Mouse (Mus musculus): ENCODE measurements around the gene Cab39. TPM values are rescaled to one million over a fixed set of nuclear protein-coding genes. Genes with fewer than 3 reads are reported as not detected.
"Not testable (repeated sequence)": the region's sequence is repeated elsewhere in the genome, so short reads cannot be mapped to it uniquely, and the experiment has no call there.

Gene Cab39
- polyA plus RNA-seq, 1 experiment: 256 TPM

GRCm38 (mm10) chr1:85802517-85802916 lies 9.3 kb downstream of the Cab39 start:
- TF ChIP-seq CTCF (IDR thresholded peaks at IDR 0.05; ENCODE audit: insufficient read depth, low read depth, low read length) (no peak), POLR2A (IDR thresholded peaks at IDR 0.05; ENCODE audit: insufficient read depth, low read depth, low read length) (no peak)
- no peaks in the 10 kb centered on the region for H3K4me1 ChIP-seq (ENCODE audit: control insufficient read depth, insufficient read depth, low read length)
- no peak overlapping the region for H3K4me3 ChIP-seq (ENCODE audit: insufficient read depth, low read depth, low read length)
- WGBS: 86% methylated on average over 1 of the region's 1 CpGs
- no peak overlapping the region for H3K27ac ChIP-seq (ENCODE audit: insufficient read depth, low read depth, low read length)

- Histone ChIP-seq H3K27ac (ENCODE audit: insufficient read depth, low read depth, low read length) (no peak overlapping the region), H3K4me3 (ENCODE audit: insufficient read depth, low read depth, low read length) (no peak overlapping the region), H3K4me1 (ENCODE audit: control insufficient read depth, insufficient read depth, low read length) (no peaks in the 10 kb centered on the region)
- TF ChIP-seq POLR2A (IDR thresholded peaks at IDR 0.05; ENCODE audit: insufficient read depth, low read depth, low read length) (no peak), CTCF (IDR thresholded peaks at IDR 0.05; ENCODE audit: insufficient read depth, low read depth, low read length) (no peak)
- 83% methylated on average over 8 of the region's 8 CpGs for WGBS
Observed at GRCm38 (mm10) chr1:85804551-85804950, 11.3 kb downstream of the Cab39 start.

GRCm38 (mm10) chr1:85809256-85809655 lies 16.0 kb downstream of the Cab39 start:
- Histone ChIP-seq H3K27ac (ENCODE audit: insufficient read depth, low read depth, low read length) (no peak overlapping the region), H3K4me1 (ENCODE audit: control insufficient read depth, insufficient read depth, low read length) (peaks cover under 1% of the 10 kb centered on the region; the same call in 1 of the 2 replicates), H3K4me3 (ENCODE audit: insufficient read depth, low read depth, low read length) (no peak overlapping the region)
- WGBS: 28% methylated on average over 4 of the region's 4 CpGs
- TF ChIP-seq POLR2A (IDR thresholded peaks at IDR 0.05; ENCODE audit: insufficient read depth, low read depth, low read length) (no peak), CTCF (IDR thresholded peaks at IDR 0.05; ENCODE audit: insufficient read depth, low read depth, low read length) (no peak)

GRCm38 (mm10) chr1:85810343-85810742 lies 17.1 kb downstream of the Cab39 start:
- TF ChIP-seq CTCF (IDR thresholded peaks at IDR 0.05; ENCODE audit: insufficient read depth, low read depth, low read length) (no peak), POLR2A (IDR thresholded peaks at IDR 0.05; ENCODE audit: insufficient read depth, low read depth, low read length) (no peak)
- H3K4me3 ChIP-seq (ENCODE audit: insufficient read depth, low read depth, low read length): no peak overlapping the region
- no peak overlapping the region for H3K27ac ChIP-seq (ENCODE audit: insufficient read depth, low read depth, low read length)
- peaks cover 2% of the 10 kb centered on the region; the same call in 1 of the 2 replicates for H3K4me1 ChIP-seq (ENCODE audit: control insufficient read depth, insufficient read depth, low read length)
- 41% methylated on average over 2 of the region's 2 CpGs for WGBS

- TF ChIP-seq POLR2A (IDR thresholded peaks at IDR 0.05; ENCODE audit: insufficient read depth, low read depth, low read length) (no peak), CTCF (IDR thresholded peaks at IDR 0.05; ENCODE audit: insufficient read depth, low read depth, low read length) (no peak)
- Histone ChIP-seq H3K4me3 (ENCODE audit: insufficient read depth, low read depth, low read length) (no peak overlapping the region), H3K27ac (ENCODE audit: insufficient read depth, low read depth, low read length) (no peak overlapping the region), H3K4me1 (ENCODE audit: control insufficient read depth, insufficient read depth, low read length) (peaks cover 2% of the 10 kb centered on the region; the same call in 1 of the 2 replicates)
- 70% methylated on average over 2 of the region's 2 CpGs for WGBS
Observed at GRCm38 (mm10) chr1:85810787-85811186, 17.5 kb downstream of the Cab39 start.

- not testable (repeated sequence) for H3K4me3 ChIP-seq (ENCODE audit: insufficient read depth, low read depth, low read length); H3K27ac ChIP-seq (ENCODE audit: insufficient read depth, low read depth, low read length); H3K4me1 ChIP-seq (ENCODE audit: control insufficient read depth, insufficient read depth, low read length)
Observed at GRCm38 (mm10) chr1:85814213-85814612, 21.0 kb downstream of the Cab39 start.

GRCm38 (mm10) chr1:85818121-85818520 lies 24.9 kb downstream of the Cab39 start:
- no peak overlapping the region for H3K27ac ChIP-seq (ENCODE audit: insufficient read depth, low read depth, low read length)
- 97% methylated on average over 6 of the region's 6 CpGs for WGBS
- TF ChIP-seq CTCF (IDR thresholded peaks at IDR 0.05; ENCODE audit: insufficient read depth, low read depth, low read length) (no peak), POLR2A (IDR thresholded peaks at IDR 0.05; ENCODE audit: insufficient read depth, low read depth, low read length) (no peak)
- peaks cover 8% of the 10 kb centered on the region; the same call in 1 of the 2 replicates for H3K4me1 ChIP-seq (ENCODE audit: control insufficient read depth, insufficient read depth, low read length)
- H3K4me3 ChIP-seq (ENCODE audit: insufficient read depth, low read depth, low read length): no peak overlapping the region

- TF ChIP-seq POLR2A (IDR thresholded peaks at IDR 0.05; ENCODE audit: insufficient read depth, low read depth, low read length) (no peak), CTCF (IDR thresholded peaks at IDR 0.05; ENCODE audit: insufficient read depth, low read depth, low read length) (no peak)
- Histone ChIP-seq H3K27ac (ENCODE audit: insufficient read depth, low read depth, low read length) (no peak overlapping the region), H3K4me1 (ENCODE audit: control insufficient read depth, insufficient read depth, low read length) (peaks cover 5% of the 10 kb centered on the region; the same call in 1 of the 2 replicates), H3K4me3 (ENCODE audit: insufficient read depth, low read depth, low read length) (no peak overlapping the region)
- 100% methylated on average over 1 of the region's 1 CpGs for WGBS
Observed at GRCm38 (mm10) chr1:85819695-85820094, 26.5 kb downstream of the Cab39 start.

- Histone ChIP-seq H3K27ac (ENCODE audit: insufficient read depth, low read depth, low read length) (peak overlapping the region; percentile 45; the same call in 1 of the 2 replicates), H3K4me3 (ENCODE audit: insufficient read depth, low read depth, low read length) (no peak overlapping the region), H3K4me1 (ENCODE audit: control insufficient read depth, insufficient read depth, low read length) (peaks cover 7% of the 10 kb centered on the region; the same call in 1 of the 2 replicates)
- 19% methylated on average over 8 of the region's 8 CpGs for WGBS
- TF ChIP-seq CTCF (IDR thresholded peaks at IDR 0.05; ENCODE audit: insufficient read depth, low read depth, low read length): no peak
- no peak for TF ChIP-seq POLR2A (IDR thresholded peaks at IDR 0.05; ENCODE audit: insufficient read depth, low read depth, low read length)
Observed at GRCm38 (mm10) chr1:85822239-85822638, 29.0 kb downstream of the Cab39 start.

GRCm38 (mm10) chr1:85824905-85825304 lies 31.7 kb downstream of the Cab39 start:
- 52% methylated on average over 3 of the region's 3 CpGs for WGBS
- TF ChIP-seq POLR2A (IDR thresholded peaks at IDR 0.05; ENCODE audit: insufficient read depth, low read depth, low read length) (no peak), CTCF (IDR thresholded peaks at IDR 0.05; ENCODE audit: insufficient read depth, low read depth, low read length) (no peak)
- no peak overlapping the region for H3K4me3 ChIP-seq (ENCODE audit: insufficient read depth, low read depth, low read length)
- no peak overlapping the region for H3K27ac ChIP-seq (ENCODE audit: insufficient read depth, low read depth, low read length)
- H3K4me1 ChIP-seq (ENCODE audit: control insufficient read depth, insufficient read depth, low read length): peaks cover 8% of the 10 kb centered on the region; the same call in 1 of the 2 replicates

Data from olfactory bulb, adult 2 months (tissue).